Mouse (Mus musculus) embryonic facial prominence, embryonic 12.5 days (tissue): ENCODE results near the gene Olfr1360. TPM values are rescaled to one million over a fixed set of nuclear protein-coding genes. Genes with fewer than 3 reads are reported as not detected.

ENCODE experiments used
- microRNA-seq: library from miRNA; unstranded; fragments of <30 nt; microRNA quantifications from one replicate; pipeline ENCODE4, GENCODE M21; 2017
- polyA plus RNA-seq: library from polyadenylated mRNA; unstranded; fragments of >200 nt; fragmentation: Nextera tagmentation; extraction: Ambion mirVana; gene quantifications from 2 replicates; pipeline ENCODE4 v1.2.1, GENCODE M21; 2016

The Olfr1360 gene
- polyA plus RNA-seq, 1 experiment from 2014 or later, result not detected

Small RNA genes within 50 kb of the gene (microRNA-seq; reads per million reads assigned to microRNA genes)
- gene Gm44357 (not detected), gene Gm44367 (not detected)

Other genes starting within 250 kb of the Olfr1360 start
- 3.3 and 4.2 TPM in 2 replicates for gene Pgbd1, start 236.3 kb downstream of the Olfr1360 start, polyA plus RNA-seq
- gene Zscan26, start 223.7 kb downstream of the Olfr1360 start, polyA plus RNA-seq, result 30.5 and 34.4 TPM in 2 replicates
- 2.6 and 3.1 TPM in 2 replicates for gene Nkapl, start 208.9 kb downstream of the Olfr1360 start, polyA plus RNA-seq
- 3.6 and 4.4 TPM in 2 replicates for gene Zkscan4, start 198.5 kb downstream of the Olfr1360 start, polyA plus RNA-seq
- not detected in 2 replicates for gene Gm10065, start 198.0 kb downstream of the Olfr1360 start, polyA plus RNA-seq
- 0.37 TPM in 1 of 2 replicates, not detected in the other for gene AK157302, start 182.2 kb downstream of the Olfr1360 start, polyA plus RNA-seq
- gene Gm11273, start 176.0 kb downstream of the Olfr1360 start, polyA plus RNA-seq, result 2.3 and 2.9 TPM in 2 replicates
- 8.2 and 9.4 TPM in 2 replicates for gene Zkscan8, start 146.3 kb downstream of the Olfr1360 start, polyA plus RNA-seq
- 0.19 and 0.40 TPM in 2 replicates for gene Olfr1366, start 134.6 kb downstream of the Olfr1360 start, polyA plus RNA-seq
- 0.08 TPM in 1 of 2 replicates, not detected in the other for gene Olfr1535, start 117.5 kb downstream of the Olfr1360 start, polyA plus RNA-seq
- gene Olfr1364, start 95.6 kb downstream of the Olfr1360 start, polyA plus RNA-seq, result not detected in 2 replicates
- not detected in 2 replicates for gene Olfr1362, start 63.4 kb downstream of the Olfr1360 start, polyA plus RNA-seq
- not detected in 2 replicates for gene Olfr11, start 34.9 kb downstream of the Olfr1360 start, polyA plus RNA-seq
- not detected in 2 replicates for gene Olfr1361, start 14.0 kb downstream of the Olfr1360 start, polyA plus RNA-seq
- gene Olfr1359, start 20.7 kb upstream of the Olfr1360 start, polyA plus RNA-seq, result not detected in 2 replicates
- 3.1 and 3.6 TPM in 2 replicates for gene Hist1h2bl, start 38.7 kb upstream of the Olfr1360 start, polyA plus RNA-seq
- gene Hist1h2ai, start 39.0 kb upstream of the Olfr1360 start, polyA plus RNA-seq, result 41.3 and 50.1 TPM in 2 replicates
- 17.9 and 30.8 TPM in 2 replicates for gene Hist1h3h, start 40.3 kb upstream of the Olfr1360 start, polyA plus RNA-seq
- gene Hist1h2bm, start 44.6 kb upstream of the Olfr1360 start, polyA plus RNA-seq, result 8.3 and 8.9 TPM in 2 replicates
- 1.6 and 1.9 TPM in 2 replicates for gene Hist1h4j, start 57.7 kb upstream of the Olfr1360 start, polyA plus RNA-seq
- gene Hist1h4k, start 73.1 kb upstream of the Olfr1360 start, polyA plus RNA-seq, result 4.7 and 8.9 TPM in 2 replicates
- 37.1 and 46.3 TPM in 2 replicates for gene Hist1h2ak, start 76.4 kb upstream of the Olfr1360 start, polyA plus RNA-seq
- 4.1 and 4.3 TPM in 2 replicates for gene Hist1h2bn, start 76.7 kb upstream of the Olfr1360 start, polyA plus RNA-seq
- 35.1 and 35.4 TPM in 2 replicates for gene Hist1h1b, start 103.2 kb upstream of the Olfr1360 start, polyA plus RNA-seq
- gene Hist1h3i, start 106.0 kb upstream of the Olfr1360 start, polyA plus RNA-seq, result 144 and 172 TPM in 2 replicates
- gene Hist1h2an, start 109.8 kb upstream of the Olfr1360 start, polyA plus RNA-seq, result 13.0 and 18.3 TPM in 2 replicates
- 1.5 and 1.8 TPM in 2 replicates for gene Hist1h2bp, start 110.1 kb upstream of the Olfr1360 start, polyA plus RNA-seq
- gene Hist1h2bq, start 132.8 kb upstream of the Olfr1360 start, polyA plus RNA-seq, result 35.6 and 40.3 TPM in 2 replicates
- gene Hist1h2ao, start 133.1 kb upstream of the Olfr1360 start, polyA plus RNA-seq, result not detected in 2 replicates
- gene Hist1h4m, start 134.3 kb upstream of the Olfr1360 start, polyA plus RNA-seq, result not detected in 2 replicates
- 18.0 and 19.5 TPM in 2 replicates for gene Hist1h4n, start 154.8 kb upstream of the Olfr1360 start, polyA plus RNA-seq
- 4,825 and 4,891 TPM in 2 replicates for gene Hist1h2ap, start 156.1 kb upstream of the Olfr1360 start, polyA plus RNA-seq
- gene Hist1h2br, start 156.3 kb upstream of the Olfr1360 start, polyA plus RNA-seq, result 34.0 and 43.6 TPM in 2 replicates